ENCODE assay signal across 8 mouse cellular contexts in genomic region chr13:9277621-9277960, GRCm38 (mm10). TPM values are rescaled to one million over a fixed set of nuclear protein-coding genes. Genes with fewer than 3 reads are reported as not detected.
A peak's percentile ranks its signal among the peaks of the same experiment; 100 is the strongest.
DNase-seq lines count a peak whose midpoint lies in the region; ATAC-seq lines count a peak whose summit lies in the region.

No protein-coding gene starts in this region.

- no peak; the same call in 1 of the 2 replicates for ATAC-seq in kidney, embryonic 15.5 days (replicated peaks; ENCODE audit: low FRiP score)
- ATAC-seq in midbrain, embryonic 11.5 days (ENCODE audit: low FRiP score) = no peak; the same call in 1 of the 2 replicates

- H3K27ac ChIP-seq in kidney, embryonic 15.5 days = 0 out of 2 replicates have a peak overlapping the region, but pooled peaks have one; percentile 97
- no peak overlapping the region for H3K27ac ChIP-seq in midbrain, embryonic 11.5 days (ENCODE audit: low read depth, low read length)

- DNase-seq in embryo, embryonic 10 days (ENCODE audit: low spot score) = peak; percentile 65
- DNase-seq in embryo, embryonic 9.5 days (ENCODE audit: extremely low spot score) = no peak
- peak; percentile 8 for DNase-seq in urinary bladder, postnatal 14 days (ENCODE audit: low spot score)
- no peak for DNase-seq in urinary bladder, adult 18-20 months (ENCODE audit: low spot score in 2 of 2)
- DNase-seq in frontal cortex, postnatal 36 days (ENCODE audit: low spot score in 2 of 2) = peak; percentile 17 to 31
- no peak for DNase-seq in midbrain, embryonic 11.5 days (ENCODE audit: low spot score, missing footprints)
- DNase-seq in MN1 (ENCODE audit: low spot score) = no peak

- peak overlapping the region; percentile 85 for H3K4me2 ChIP-seq in kidney, embryonic 15.5 days
- peak overlapping the region; percentile 55 for H3K4me2 ChIP-seq in midbrain, embryonic 11.5 days

- WGBS in kidney, embryonic 15.5 days = 1% methylated on average over 15 of the region's 15 CpGs
- WGBS in midbrain, embryonic 11.5 days = under 1% methylated on average over 15 of the region's 15 CpGs

- H3K9me3 ChIP-seq in kidney, embryonic 15.5 days (replicated peaks) = no peaks in the 10 kb centered on the region
- H3K9me3 ChIP-seq in midbrain, embryonic 11.5 days (ENCODE audit: control insufficient read depth, low read length) = no peaks in the 10 kb centered on the region

- H3K9ac ChIP-seq in kidney, embryonic 15.5 days = peak overlapping the region; percentile 98
- peak overlapping the region; percentile 98 for H3K9ac ChIP-seq in midbrain, embryonic 11.5 days (ENCODE audit: low read length)

- peak overlapping the region; percentile 95 for H3K4me3 ChIP-seq in kidney, embryonic 15.5 days (replicated peaks)
- H3K4me3 ChIP-seq in midbrain, embryonic 11.5 days (ENCODE audit: low read depth, low read length) = peak overlapping the region; percentile 96

- no peaks in the 10 kb centered on the region; the same call in 1 of the 2 replicates for H3K27me3 ChIP-seq in kidney, embryonic 15.5 days
- H3K27me3 ChIP-seq in midbrain, embryonic 11.5 days (ENCODE audit: control insufficient read depth, insufficient read depth, low read length) = no peaks in the 10 kb centered on the region

- H3K36me3 ChIP-seq in kidney, embryonic 15.5 days = no peaks in the 10 kb centered on the region
- H3K36me3 ChIP-seq in midbrain, embryonic 11.5 days (ENCODE audit: control insufficient read depth, insufficient read depth, low read length) = no peaks in the 10 kb centered on the region

- H3K4me1 ChIP-seq in kidney, embryonic 15.5 days = peaks cover 13% of the 10 kb centered on the region
- peaks cover 10% of the 10 kb centered on the region; the same call in 1 of the 2 replicates for H3K4me1 ChIP-seq in midbrain, embryonic 11.5 days (ENCODE audit: control insufficient read depth, insufficient read depth, low read length)

RNA-seq across cellular contexts. Expression of gene Dip2c, which starts 1.3 kb away (rescaled TPM):
- polyA plus RNA-seq in kidney, embryonic 15.5 days (2015; fragmentation: Nextera tagmentation; extraction: Ambion mirVana) = 3.9 and 5.2 TPM in 2 replicates
- 7.1 and 8.7 TPM in 2 replicates for polyA plus RNA-seq in midbrain, embryonic 11.5 days (2014; fragmentation: Nextera tagmentation; extraction: Ambion mirVana)

Comparison
In these comparisons a context has a peak if more than half of its experiments do, and no peak if none do; other contexts are left out.
1. DNase-seq: peak in embryo, embryonic 10 days (single experiment), urinary bladder, postnatal 14 days (single experiment) and frontal cortex, postnatal 36 days (2 of 2); none in embryo, embryonic 9.5 days (single experiment), urinary bladder, adult 18-20 months (0 of 2), midbrain, embryonic 11.5 days (single experiment) and MN1 (single experiment).